Mouse (Mus musculus): ENCODE measurements around the gene Fam171a1.
A peak's percentile ranks its signal among the peaks of the same experiment; 100 is the strongest.

DNA sequence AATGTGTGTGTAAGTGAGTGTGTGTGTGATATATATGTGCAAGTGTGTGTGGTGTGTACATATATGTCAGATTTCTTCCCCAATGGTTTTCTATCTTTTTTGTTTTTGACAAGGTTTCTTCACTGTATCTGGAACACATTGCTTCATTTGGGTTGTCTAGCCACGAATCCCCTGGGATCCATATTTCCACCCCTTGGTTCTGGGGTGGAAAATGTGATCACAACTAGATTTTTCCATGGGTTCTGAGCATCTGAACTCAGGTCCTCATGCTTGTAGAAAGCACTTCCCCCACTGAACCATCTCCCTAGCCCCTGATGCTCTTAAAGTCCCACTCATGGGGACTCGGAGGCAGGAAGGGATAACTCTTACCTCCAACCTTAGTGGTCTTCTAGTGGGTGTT, 159.3 kb downstream of the Fam171a1 start:
- TF ChIP-seq CEBPB (IDR thresholded peaks at IDR 0.05; ENCODE audit: low read depth) (peak; percentile 40), CTCF (IDR thresholded peaks at IDR 0.05; ENCODE audit: control insufficient read depth, insufficient read depth, insufficient read length) (no peak), USF1 (IDR thresholded peaks at IDR 0.05; ENCODE audit: low read depth) (no peak), MAX (IDR thresholded peaks at IDR 0.05) (no peak)

Data from C2C12 (cell line).